Mouse (Mus musculus): ENCODE measurements at regions not wholly inside any gene's neighbourhood (a gene's known extent, or its start where the extent isn't known, plus 50 kb on each side); places are given as distances from the start of the nearest gene placed in this dataset.

- no peak for DNase-seq (ENCODE audit: extremely low read depth, low read depth, low spot score)
Observed at GRCm38 (mm10) chr13:19888983-19889773, 65.1 kb upstream of the Gpr141 start.

GRCm38 (mm10) chr13:19883896-19884658 is 60.0 kb upstream of the Gpr141 start:
- DNase-seq (ENCODE audit: extremely low read depth, low read depth, low spot score) = no peak

DNA sequence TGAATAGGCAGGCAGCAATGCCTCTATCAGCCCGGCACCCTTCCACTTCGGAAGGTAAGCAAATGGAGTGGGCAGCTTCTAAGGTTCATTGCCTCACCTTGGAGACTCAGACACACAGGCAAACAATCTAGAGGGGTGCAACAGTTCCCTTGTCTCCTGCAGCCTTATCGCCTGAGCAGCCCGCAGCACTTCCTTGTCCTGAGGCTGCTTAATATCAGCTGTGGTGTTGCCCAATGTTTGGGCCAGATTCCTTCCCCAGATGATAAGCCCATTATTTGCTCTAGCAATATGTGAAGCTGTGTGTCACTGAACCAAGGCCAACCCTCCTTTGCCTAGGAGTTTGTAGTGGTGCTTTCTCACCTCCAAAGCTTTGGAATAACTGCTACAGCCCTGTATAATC is 58.8 kb upstream of the Gpr141 start:
- no peak for DNase-seq (ENCODE audit: extremely low read depth, low read depth, low spot score)

DNA sequence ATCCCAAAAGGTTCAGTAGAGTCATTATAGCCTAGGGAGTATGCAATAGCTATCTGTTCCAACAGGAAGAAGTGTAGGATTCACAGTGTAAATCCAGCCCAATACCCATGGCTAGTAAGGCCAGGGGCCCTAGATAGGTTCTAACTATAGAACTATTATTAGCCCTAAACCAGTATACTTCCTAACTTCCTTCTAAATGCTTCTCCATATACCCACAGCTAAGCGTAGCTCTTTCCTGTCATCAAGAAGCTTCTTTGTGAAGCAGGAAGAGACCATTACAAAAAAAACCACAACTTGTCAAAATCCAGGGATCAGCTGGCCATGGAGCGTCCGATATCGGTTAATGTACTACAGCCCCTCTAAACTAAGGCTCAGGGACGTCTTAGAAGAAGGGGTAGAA is 57.7 kb upstream of the Gpr141 start:
- no peak for DNase-seq (ENCODE audit: extremely low read depth, low read depth, low spot score)

GRCm38 (mm10) chr13:19874621-19875249 is 50.7 kb upstream of the Gpr141 start:
- DNase-seq (ENCODE audit: extremely low read depth, low read depth, low spot score) = no peak
